23 mouse cellular contexts compared by ENCODE assay signal in the genomic region with DNA sequence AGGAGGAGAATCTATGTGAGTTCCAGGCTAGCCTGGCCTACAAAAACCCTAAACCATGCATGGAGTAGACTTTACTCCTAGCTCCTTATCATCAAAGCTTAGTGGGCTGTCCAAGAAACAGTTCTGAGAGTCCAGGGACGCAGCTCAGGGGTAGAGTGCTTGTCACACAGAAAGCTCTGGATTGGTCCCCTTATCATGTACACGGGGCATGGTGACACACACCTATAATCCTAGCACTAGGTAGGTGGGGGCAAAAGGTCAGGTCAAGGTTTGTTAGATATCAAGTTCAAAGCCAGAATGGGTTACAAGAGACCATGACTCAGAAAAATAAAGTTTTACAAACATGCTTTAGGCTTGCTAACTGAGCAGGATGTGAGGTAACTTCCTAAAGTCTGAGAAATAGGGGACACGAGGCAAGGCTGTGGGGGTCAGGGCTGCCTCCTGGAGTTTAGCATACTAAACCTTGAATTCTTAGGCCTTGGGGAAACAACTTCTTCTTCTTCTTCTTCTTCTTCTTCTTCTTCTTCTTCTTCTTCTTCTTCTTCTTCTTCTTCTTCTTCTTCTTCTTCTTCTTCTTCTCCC. TPM values are rescaled to one million over a fixed set of nuclear protein-coding genes. Genes with fewer than 3 reads are reported as not detected.
DNase-seq lines count a peak whose midpoint lies in the region; ATAC-seq and TF ChIP-seq lines count a peak whose summit lies in the region.
"Had no signal": no experiment of that assay in that cellular context is flagged by ENCODE, and none has a peak within 500 bp of the region (broad histone marks: within the 10 kb centered on the region; RNA-seq: fewer than 3 reads in every experiment).

No protein-coding gene starts in this region.

- H3K9me3 ChIP-seq in liver, embryonic 16.5 days (replicated peaks; ENCODE audit: control insufficient read depth, low read length) = no peaks in the 10 kb centered on the region
- H3K9me3 ChIP-seq in liver, postnatal 0 days (ENCODE audit: low read length) = no peaks in the 10 kb centered on the region
- H3K9me3 ChIP-seq: forebrain, embryonic 13.5 days; G1E; heart, embryonic 10.5 days; hindbrain, embryonic 12.5 days had no signal

- WGBS in liver, embryonic 16.5 days (ENCODE audit: insufficient replicate concordance) = 32% methylated on average over 3 of the region's 3 CpGs
- WGBS in liver, postnatal 0 days (ENCODE audit: insufficient replicate concordance) = 51% methylated on average over 3 of the region's 3 CpGs

- H3K4me3 ChIP-seq in liver, embryonic 16.5 days (ENCODE audit: low read depth, low read length) = no peak overlapping the region
- no peak overlapping the region for H3K4me3 ChIP-seq in liver, postnatal 0 days (ENCODE audit: low read depth, low read length)
- H3K4me3 ChIP-seq: forebrain, embryonic 13.5 days; gastrocnemius, adult 2 months; heart, embryonic 10.5 days; hindbrain, embryonic 12.5 days had no signal

- H3K27me3 ChIP-seq in liver, embryonic 16.5 days (ENCODE audit: control insufficient read depth, insufficient read depth, low read depth, low read length) = peaks cover 14% of the 10 kb centered on the region
- H3K27me3 ChIP-seq in liver, postnatal 0 days (ENCODE audit: insufficient read depth, low read length) = peaks cover 11% of the 10 kb centered on the region
- H3K27me3 ChIP-seq: forebrain, embryonic 13.5 days; hindbrain, embryonic 12.5 days had no signal

- 0 out of 2 replicates have a peak overlapping the region, but pooled peaks have one; percentile 9 for H3K27ac ChIP-seq in liver, embryonic 16.5 days (ENCODE audit: low read length)
- H3K27ac ChIP-seq in liver, postnatal 0 days (ENCODE audit: low read depth) = no peak overlapping the region
- H3K27ac ChIP-seq: forebrain, embryonic 13.5 days; gastrocnemius, adult 2 months; heart, embryonic 10.5 days; hindbrain, embryonic 12.5 days had no signal

- TF ChIP-seq EP300 in liver, postnatal 0 days (IDR thresholded peaks at IDR 0.05; ENCODE audit: low read depth) = no peak

- no peak for ATAC-seq in liver, embryonic 16.5 days (ENCODE audit: low read depth)
- no peak for ATAC-seq in liver, postnatal 0 days
- ATAC-seq in granulocyte monocyte progenitor cell, adult 5-6 weeks (replicated peaks; ENCODE audit: poor library complexity, severe bottlenecking) = peak; percentile 50; the same call in 1 of the 2 replicates
- ATAC-seq in megakaryocyte, adult 5-6 weeks (ENCODE audit: poor library complexity, severe bottlenecking) = peak; percentile 35; the same call in 1 of the 2 replicates
- ATAC-seq: CD4-positive, CD25-positive, alpha-beta regulatory T cell, adult 4 months; forebrain, embryonic 13.5 days; hindbrain, embryonic 16.5 days had no signal

- DNase-seq in liver, postnatal 0 days = no peak
- no peak for DNase-seq in kidney, postnatal 36 days
- DNase-seq in right cerebral cortex, postnatal 10 days (ENCODE audit: low spot score in 2 of 2) = no peak
- DNase-seq: adrenal gland, adult 8-10 months; adrenal gland, postnatal 36 days; B cell, adult 2 months; cerebellum, adult 11-12 months; cerebellum, adult 9-11 months; cerebellum, postnatal 36 days; gastrocnemius, adult 2 months; gastrocnemius, postnatal 36 days; heart, adult 18-20 months; heart, postnatal 10 days; heart, postnatal 4 days had no signal

- peaks cover 35% of the 10 kb centered on the region for H3K4me1 ChIP-seq in liver, embryonic 16.5 days (ENCODE audit: control insufficient read depth, low read depth, low read length)
- peaks cover 16% of the 10 kb centered on the region for H3K4me1 ChIP-seq in liver, postnatal 0 days (ENCODE audit: insufficient read depth)

- H3K36me3 ChIP-seq in liver, embryonic 16.5 days (ENCODE audit: control insufficient read depth, insufficient read depth) = no peaks in the 10 kb centered on the region
- no peaks in the 10 kb centered on the region for H3K36me3 ChIP-seq in liver, postnatal 0 days (replicated peaks; ENCODE audit: insufficient read depth, low read length)

- no peak for TF ChIP-seq CTCF in liver, postnatal 0 days (IDR thresholded peaks at IDR 0.05; ENCODE audit: low read depth)

- H3K4me2 ChIP-seq in liver, embryonic 16.5 days (ENCODE audit: low read depth, low read length) = no peak overlapping the region
- no peak overlapping the region for H3K4me2 ChIP-seq in liver, postnatal 0 days (ENCODE audit: low read depth, low read length)
- H3K4me2 ChIP-seq: forebrain, embryonic 13.5 days; hindbrain, embryonic 12.5 days had no signal

- H3K9ac ChIP-seq in liver, embryonic 16.5 days (ENCODE audit: low read depth, low read length) = no peak overlapping the region; the same call in 1 of the 2 replicates
- no peak overlapping the region for H3K9ac ChIP-seq in liver, postnatal 0 days (replicated peaks)
- H3K9ac ChIP-seq: forebrain, embryonic 13.5 days; hindbrain, embryonic 12.5 days had no signal

RNA-seq across cellular contexts. Expression of a gene that starts 6.6 kb away (rescaled TPM):
- polyA plus RNA-seq in liver, embryonic 16.5 days (2015; fragmentation: Nextera tagmentation; extraction: Ambion mirVana) = 2.3 and 2.6 TPM in 2 replicates
- 1.5 and 1.7 TPM in 2 replicates for polyA plus RNA-seq in liver, postnatal 0 days (2015; fragmentation: Nextera tagmentation; extraction: Ambion mirVana)
- 1.1 and 2.5 TPM in 2 replicates for total RNA-seq in granulocyte monocyte progenitor cell, adult 5-6 weeks (2014; fragmentation: Nextera tagmentation)
- 2.3 and 4.4 TPM in 2 replicates for total RNA-seq in granulocyte monocyte progenitor cell, adult 5-6 weeks (2017)
- 0.54 and 0.59 TPM in 2 replicates for total RNA-seq in megakaryocyte, adult 5-6 weeks (2015)
- total RNA-seq in megakaryocyte, adult 5-6 weeks (2017) = 1.0 and 1.8 TPM in 2 replicates

RNA-seq across cellular contexts. Expression of a gene that starts 9.7 kb away (rescaled TPM):
- 6.3 and 6.9 TPM in 2 replicates for polyA plus RNA-seq in liver, embryonic 16.5 days (2015; fragmentation: Nextera tagmentation; extraction: Ambion mirVana)
- polyA plus RNA-seq in liver, postnatal 0 days (2015; fragmentation: Nextera tagmentation; extraction: Ambion mirVana) = 8.4 and 9.1 TPM in 2 replicates
- total RNA-seq in granulocyte monocyte progenitor cell, adult 5-6 weeks (2014; fragmentation: Nextera tagmentation) = 38.2 and 44.5 TPM in 2 replicates
- 35.5 and 35.6 TPM in 2 replicates for total RNA-seq in granulocyte monocyte progenitor cell, adult 5-6 weeks (2017)
- total RNA-seq in megakaryocyte, adult 5-6 weeks (2015) = 55.6 and 67.9 TPM in 2 replicates
- total RNA-seq in megakaryocyte, adult 5-6 weeks (2017) = 69.1 and 73.5 TPM in 2 replicates

RNA-seq across cellular contexts. Expression of a gene that starts 12.3 kb away (rescaled TPM):
- polyA plus RNA-seq in liver, embryonic 16.5 days (2015; fragmentation: Nextera tagmentation; extraction: Ambion mirVana) = 13.9 and 14.0 TPM in 2 replicates
- 8.5 and 9.0 TPM in 2 replicates for polyA plus RNA-seq in liver, postnatal 0 days (2015; fragmentation: Nextera tagmentation; extraction: Ambion mirVana)
- total RNA-seq in granulocyte monocyte progenitor cell, adult 5-6 weeks (2014; fragmentation: Nextera tagmentation) = 17.9 and 25.4 TPM in 2 replicates
- total RNA-seq in granulocyte monocyte progenitor cell, adult 5-6 weeks (2017) = 19.0 and 28.4 TPM in 2 replicates
- total RNA-seq in megakaryocyte, adult 5-6 weeks (2015) = 21.4 and 21.9 TPM in 2 replicates
- 19.3 and 23.3 TPM in 2 replicates for total RNA-seq in megakaryocyte, adult 5-6 weeks (2017)

RNA-seq across cellular contexts. Expression of a gene that starts 25.5 kb away (rescaled TPM):
- polyA plus RNA-seq in liver, embryonic 16.5 days (2015; fragmentation: Nextera tagmentation; extraction: Ambion mirVana) = 48.4 and 52.8 TPM in 2 replicates
- polyA plus RNA-seq in liver, postnatal 0 days (2015; fragmentation: Nextera tagmentation; extraction: Ambion mirVana) = 28.1 and 32.6 TPM in 2 replicates
- total RNA-seq in granulocyte monocyte progenitor cell, adult 5-6 weeks (2014; fragmentation: Nextera tagmentation) = 97.3 and 126 TPM in 2 replicates
- total RNA-seq in granulocyte monocyte progenitor cell, adult 5-6 weeks (2017) = 62.7 and 108 TPM in 2 replicates
- 52.2 and 52.4 TPM in 2 replicates for total RNA-seq in megakaryocyte, adult 5-6 weeks (2015)
- 88.7 and 107 TPM in 2 replicates for total RNA-seq in megakaryocyte, adult 5-6 weeks (2017)

RNA-seq across cellular contexts. Expression of a gene that starts 37.3 kb away (rescaled TPM):
- 2.9 and 3.6 TPM in 2 replicates for polyA plus RNA-seq in liver, embryonic 16.5 days (2015; fragmentation: Nextera tagmentation; extraction: Ambion mirVana)
- polyA plus RNA-seq in liver, postnatal 0 days (2015; fragmentation: Nextera tagmentation; extraction: Ambion mirVana) = 3.0 TPM in 2 replicates
- 0.23 TPM in 1 of 2 replicates, not detected in the other for total RNA-seq in granulocyte monocyte progenitor cell, adult 5-6 weeks (2014; fragmentation: Nextera tagmentation)
- not detected in 2 replicates for total RNA-seq in granulocyte monocyte progenitor cell, adult 5-6 weeks (2017)
- total RNA-seq in megakaryocyte, adult 5-6 weeks (2015) = 3.0 and 3.4 TPM in 2 replicates
- total RNA-seq in megakaryocyte, adult 5-6 weeks (2017) = 1.7 and 1.9 TPM in 2 replicates

Comparison
In these comparisons a context has a peak if more than half of its experiments do, and no peak if none do; other contexts are left out.
1. ATAC-seq: peak in granulocyte monocyte progenitor cell, adult 5-6 weeks (single experiment) and megakaryocyte, adult 5-6 weeks (single experiment); none in liver, embryonic 16.5 days (single experiment) and liver, postnatal 0 days (single experiment).